Mouse (Mus musculus): Measurements from ENCODE around the gene Rexo5. TPM values are rescaled to one million over a fixed set of nuclear protein-coding genes. Genes with fewer than 3 reads are reported as not detected.

The Rexo5 gene
- polyA plus RNA-seq, 1 experiment: 0.89 TPM

DNA sequence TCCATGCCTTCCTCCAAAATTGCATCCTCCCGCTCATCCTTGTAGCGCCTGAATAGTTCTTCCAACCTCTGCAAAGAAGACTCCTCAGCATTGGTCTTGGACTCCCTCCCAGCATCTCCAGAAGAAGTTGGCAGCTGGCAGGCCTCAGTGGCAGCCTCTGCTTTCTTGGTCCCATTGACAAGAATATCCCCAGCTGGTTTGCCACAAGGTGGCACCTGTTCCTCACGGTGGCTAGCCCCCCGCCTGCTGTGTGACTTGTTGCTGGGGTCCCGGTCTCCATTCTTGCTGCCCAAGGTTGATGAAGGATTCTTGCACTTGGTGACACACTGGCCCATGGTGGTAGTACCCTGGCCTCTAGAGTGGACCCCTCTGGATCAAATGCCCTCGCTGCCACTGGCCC is 65.7 kb downstream of the Rexo5 start:
- H3K27me3 ChIP-seq (replicated peaks): no peaks in the 10 kb centered on the region
- peaks cover 38% of the 10 kb centered on the region for H3K4me1 ChIP-seq
- H3K4me3 ChIP-seq (replicated peaks): no peak overlapping the region
- peaks cover 58% of the 10 kb centered on the region for H3K36me3 ChIP-seq (replicated peaks; ENCODE audit: low read length)
- no peaks in the 10 kb centered on the region for H3K9me3 ChIP-seq
- no peak for TF ChIP-seq GATA1 (IDR thresholded peaks at IDR 0.05; ENCODE audit: borderline replicate concordance, low read length)
- no peak for TF ChIP-seq FLI1 (IDR thresholded peaks at IDR 0.05; ENCODE audit: low read length)

DNA sequence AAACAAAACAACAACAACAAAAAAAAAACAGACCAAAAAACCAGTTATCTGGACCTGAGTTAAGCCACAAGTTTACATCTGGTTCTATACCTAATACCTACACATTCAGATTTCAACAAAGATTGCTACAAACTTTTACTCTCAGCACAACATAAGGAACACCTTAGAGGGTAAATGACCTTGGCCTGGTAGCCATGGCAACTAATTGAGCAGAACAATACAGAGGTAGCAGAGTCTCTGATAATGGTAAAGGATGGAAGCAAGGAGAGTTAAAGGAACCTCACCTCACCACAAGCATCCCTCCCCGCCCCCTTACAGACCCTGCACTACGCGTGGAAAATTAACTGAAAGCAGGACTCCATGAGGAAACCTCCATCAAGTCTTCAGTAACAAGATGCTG is 66.3 kb downstream of the Rexo5 start:
- peaks cover 38% of the 10 kb centered on the region for H3K4me1 ChIP-seq
- peaks cover 53% of the 10 kb centered on the region for H3K36me3 ChIP-seq (replicated peaks; ENCODE audit: low read length)

DNA sequence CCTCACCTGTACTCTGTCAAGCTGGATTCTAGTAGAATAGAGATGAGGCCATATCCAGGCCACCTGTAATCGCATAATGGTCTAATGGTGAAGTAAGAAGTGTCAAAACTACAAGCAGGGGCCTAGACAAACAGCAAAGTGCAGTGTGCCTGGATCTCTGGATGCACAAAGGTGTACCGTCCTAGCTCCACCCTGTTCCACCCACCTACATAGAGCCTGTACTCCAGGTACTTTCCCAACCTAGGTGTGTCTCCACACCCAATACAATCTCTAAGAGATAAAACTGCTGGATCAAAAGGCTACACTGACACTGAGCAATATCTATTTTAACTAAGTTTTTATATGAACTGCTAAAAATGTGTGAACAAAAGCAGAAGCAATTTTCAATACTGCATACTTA is 66.7 kb downstream of the Rexo5 start:
- no peaks in the 10 kb centered on the region for H3K27me3 ChIP-seq (replicated peaks)
- H3K9me3 ChIP-seq: no peaks in the 10 kb centered on the region
- TF ChIP-seq GATA1 (IDR thresholded peaks at IDR 0.05; ENCODE audit: borderline replicate concordance, low read length) (no peak), FLI1 (IDR thresholded peaks at IDR 0.05; ENCODE audit: low read length) (no peak)
- H3K36me3 ChIP-seq (replicated peaks; ENCODE audit: low read length): peaks cover 51% of the 10 kb centered on the region
- H3K4me3 ChIP-seq (replicated peaks): no peak overlapping the region
- peaks cover 38% of the 10 kb centered on the region for H3K4me1 ChIP-seq

More for the DNA sequence above, 66.3 kb downstream of the Rexo5 start:
- no peak for TF ChIP-seq GATA1 (IDR thresholded peaks at IDR 0.05; ENCODE audit: borderline replicate concordance, low read length)
- no peak for TF ChIP-seq FLI1 (IDR thresholded peaks at IDR 0.05; ENCODE audit: low read length)
- Histone ChIP-seq H3K27me3 (replicated peaks) (no peaks in the 10 kb centered on the region), H3K9me3 (no peaks in the 10 kb centered on the region), H3K4me3 (replicated peaks) (no peak overlapping the region)

DNA sequence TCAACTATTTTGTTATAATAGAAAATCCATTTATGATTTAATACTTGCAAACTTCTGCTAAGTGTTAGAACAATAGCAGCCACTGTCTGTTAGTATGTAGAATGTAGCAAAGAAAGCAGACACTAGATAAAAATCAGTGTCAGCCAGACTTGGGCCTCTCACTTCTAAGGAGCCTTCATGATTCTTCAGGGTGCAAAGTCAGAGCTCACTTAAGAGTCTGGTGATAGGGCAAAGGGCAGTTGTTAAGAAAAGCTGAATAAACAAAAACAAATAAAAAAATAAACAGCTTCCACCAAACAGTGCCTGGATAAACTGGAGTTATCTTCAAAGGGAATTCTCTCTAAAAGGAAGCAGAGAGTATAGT is 67.1 kb downstream of the Rexo5 start:
- Histone ChIP-seq H3K9me3 (no peaks in the 10 kb centered on the region), H3K4me3 (replicated peaks) (no peak overlapping the region), H3K27me3 (replicated peaks) (no peaks in the 10 kb centered on the region), H3K4me1 (peaks cover 38% of the 10 kb centered on the region), H3K36me3 (replicated peaks; ENCODE audit: low read length) (peaks cover 48% of the 10 kb centered on the region)
- TF ChIP-seq FLI1 (IDR thresholded peaks at IDR 0.05; ENCODE audit: low read length) (no peak), GATA1 (IDR thresholded peaks at IDR 0.05; ENCODE audit: borderline replicate concordance, low read length) (no peak)

DNA sequence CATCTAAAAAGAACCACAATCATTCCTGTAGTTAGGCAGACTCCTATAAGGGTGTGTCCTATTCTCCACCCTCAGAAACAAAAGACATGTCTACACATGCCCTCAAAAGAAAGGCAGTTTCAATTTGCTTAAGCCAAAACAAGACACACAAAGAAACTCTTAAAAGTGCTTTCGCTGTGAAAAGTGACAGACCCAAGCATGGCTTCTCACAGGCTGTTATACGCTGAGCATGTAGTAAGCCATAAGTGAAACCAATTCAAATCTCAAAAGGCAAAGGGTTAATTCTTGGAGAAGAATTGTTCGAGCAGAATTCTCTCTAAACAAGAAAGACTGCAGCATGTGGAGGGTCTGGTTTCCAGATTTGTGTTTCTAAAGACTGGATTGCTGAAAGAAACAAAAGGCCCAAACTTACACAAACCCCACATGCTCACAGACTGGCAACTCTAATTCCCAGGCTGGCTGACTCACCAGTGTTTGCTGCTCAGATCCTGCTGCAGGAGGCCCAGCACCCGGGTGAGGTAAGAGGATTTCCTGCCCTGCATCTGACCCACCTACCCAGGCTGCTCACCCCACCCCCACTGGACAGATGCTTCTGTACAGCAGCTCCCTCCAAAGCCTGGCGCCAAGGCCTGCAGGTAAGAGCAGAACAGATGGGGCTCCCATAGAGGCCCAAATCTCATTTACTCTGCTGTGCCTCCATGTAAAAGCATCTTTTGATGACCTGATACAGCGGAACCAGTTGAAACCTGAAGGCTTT is 67.7 kb downstream of the Rexo5 start:
- H3K4me3 ChIP-seq (replicated peaks): peak overlapping the region; percentile 56
- TF ChIP-seq GATA1 (IDR thresholded peaks at IDR 0.05; ENCODE audit: borderline replicate concordance, low read length) (no peak), FLI1 (IDR thresholded peaks at IDR 0.05; ENCODE audit: low read length) (no peak)
- H3K36me3 ChIP-seq (replicated peaks; ENCODE audit: low read length): peaks cover 44% of the 10 kb centered on the region
- no peaks in the 10 kb centered on the region for H3K9me3 ChIP-seq
- no peaks in the 10 kb centered on the region for H3K27me3 ChIP-seq (replicated peaks)
- H3K4me1 ChIP-seq: peaks cover 38% of the 10 kb centered on the region

DNA sequence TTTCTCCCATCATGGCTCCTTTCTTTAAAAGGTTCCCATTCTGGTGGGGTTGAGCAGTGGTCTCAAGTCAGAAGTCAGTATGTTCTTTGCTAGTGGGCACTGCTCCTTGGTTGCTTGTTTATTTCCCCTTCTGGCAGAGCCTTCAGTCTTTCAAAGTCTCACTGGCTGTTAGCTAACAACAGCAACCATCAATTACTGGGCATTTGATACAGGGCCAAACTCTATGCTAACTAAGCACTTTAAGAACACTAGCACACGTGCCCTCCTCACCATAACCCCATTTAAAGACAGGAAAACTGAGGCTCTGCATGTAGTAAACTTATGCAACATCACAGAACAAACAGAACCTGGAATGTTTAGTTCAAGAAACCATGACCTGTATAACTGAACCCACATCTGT is 68.4 kb downstream of the Rexo5 start:
- Histone ChIP-seq H3K4me3 (replicated peaks) (no peak overlapping the region), H3K27me3 (replicated peaks) (no peaks in the 10 kb centered on the region), H3K36me3 (replicated peaks; ENCODE audit: low read length) (peaks cover 38% of the 10 kb centered on the region), H3K4me1 (peaks cover 38% of the 10 kb centered on the region), H3K9me3 (no peaks in the 10 kb centered on the region)
- TF ChIP-seq GATA1 (IDR thresholded peaks at IDR 0.05; ENCODE audit: borderline replicate concordance, low read length): no peak
- no peak for TF ChIP-seq FLI1 (IDR thresholded peaks at IDR 0.05; ENCODE audit: low read length)

DNA sequence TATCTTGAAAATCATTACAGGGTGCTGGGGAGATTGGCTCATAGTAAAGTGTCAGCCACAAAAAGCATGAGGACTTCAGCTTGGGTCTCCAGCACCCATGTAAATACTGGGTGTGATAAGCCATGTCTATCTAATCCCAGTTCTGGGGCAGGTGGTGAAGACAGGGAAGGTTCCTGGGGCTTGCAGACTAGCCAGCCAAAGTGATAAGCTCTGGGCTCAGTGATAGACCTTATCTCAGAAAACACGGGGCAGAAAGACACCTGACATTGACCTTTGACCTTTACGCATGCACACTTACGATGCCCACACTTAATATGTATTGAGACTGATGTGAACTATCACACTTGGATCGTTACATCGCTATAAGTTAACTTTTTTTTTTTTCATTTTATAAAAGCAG is 70.7 kb downstream of the Rexo5 start:
- Histone ChIP-seq H3K4me3 (replicated peaks) (no peak overlapping the region), H3K9me3 (no peaks in the 10 kb centered on the region), H3K27me3 (replicated peaks) (no peaks in the 10 kb centered on the region), H3K4me1 (peaks cover 36% of the 10 kb centered on the region), H3K36me3 (replicated peaks; ENCODE audit: low read length) (peaks cover 22% of the 10 kb centered on the region)
- TF ChIP-seq FLI1 (IDR thresholded peaks at IDR 0.05; ENCODE audit: low read length): no peak
- no peak for TF ChIP-seq GATA1 (IDR thresholded peaks at IDR 0.05; ENCODE audit: borderline replicate concordance, low read length)

DNA sequence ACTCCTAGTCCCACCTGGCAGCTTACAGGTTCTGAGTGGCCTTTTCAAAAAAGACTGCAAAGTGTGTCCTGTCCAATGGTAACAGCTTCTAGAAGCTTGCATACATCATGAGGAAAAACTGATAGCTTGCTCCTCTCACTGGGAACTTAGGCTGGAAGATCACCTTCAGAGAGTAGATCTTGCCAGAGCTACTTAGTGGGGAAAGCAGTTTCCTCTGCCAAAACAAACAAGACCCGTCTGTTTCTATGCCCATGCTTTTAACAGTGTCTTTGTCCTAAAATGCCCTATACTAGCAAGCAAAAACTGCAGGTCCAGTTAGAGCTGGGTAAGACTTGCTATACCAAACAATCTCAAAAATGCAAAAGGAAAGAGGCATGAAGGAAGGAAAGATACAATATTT is 72.3 kb downstream of the Rexo5 start:
- TF ChIP-seq GATA1 (IDR thresholded peaks at IDR 0.05; ENCODE audit: borderline replicate concordance, low read length) (no peak), FLI1 (IDR thresholded peaks at IDR 0.05; ENCODE audit: low read length) (no peak)
- Histone ChIP-seq H3K9me3 (no peaks in the 10 kb centered on the region), H3K4me1 (peaks cover 23% of the 10 kb centered on the region), H3K27me3 (replicated peaks) (no peaks in the 10 kb centered on the region), H3K36me3 (replicated peaks; ENCODE audit: low read length) (peaks cover 16% of the 10 kb centered on the region), H3K4me3 (replicated peaks) (no peak overlapping the region)

DNA sequence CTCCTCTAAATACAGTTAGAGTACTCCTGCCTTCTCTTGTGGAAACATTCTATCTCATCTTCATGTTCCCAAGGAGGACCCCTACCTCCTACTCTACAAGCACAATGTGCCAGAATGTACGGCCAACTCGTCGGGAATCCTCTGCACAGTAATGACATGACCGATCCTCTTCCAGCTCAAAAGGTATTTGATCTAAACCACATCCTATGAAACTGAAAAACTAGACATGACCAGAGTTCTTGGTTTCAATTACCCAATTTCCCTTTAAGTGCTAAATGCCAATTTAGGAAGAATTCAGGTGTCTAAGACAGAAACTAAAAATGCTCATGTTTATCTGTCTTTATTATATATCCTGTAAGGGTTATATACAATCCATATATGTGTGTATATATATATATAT is 78.4 kb downstream of the Rexo5 start:
- peaks cover 6% of the 10 kb centered on the region; the same call in 1 of the 2 replicates for H3K4me1 ChIP-seq
- TF ChIP-seq GATA1 (IDR thresholded peaks at IDR 0.05; ENCODE audit: borderline replicate concordance, low read length): no peak
- TF ChIP-seq FLI1 (IDR thresholded peaks at IDR 0.05; ENCODE audit: low read length): no peak
- H3K9me3 ChIP-seq: no peaks in the 10 kb centered on the region
- no peaks in the 10 kb centered on the region for H3K27me3 ChIP-seq (replicated peaks)
- H3K4me3 ChIP-seq (replicated peaks): no peak overlapping the region
- H3K36me3 ChIP-seq (replicated peaks; ENCODE audit: low read length): peaks cover 9% of the 10 kb centered on the region

DNA sequence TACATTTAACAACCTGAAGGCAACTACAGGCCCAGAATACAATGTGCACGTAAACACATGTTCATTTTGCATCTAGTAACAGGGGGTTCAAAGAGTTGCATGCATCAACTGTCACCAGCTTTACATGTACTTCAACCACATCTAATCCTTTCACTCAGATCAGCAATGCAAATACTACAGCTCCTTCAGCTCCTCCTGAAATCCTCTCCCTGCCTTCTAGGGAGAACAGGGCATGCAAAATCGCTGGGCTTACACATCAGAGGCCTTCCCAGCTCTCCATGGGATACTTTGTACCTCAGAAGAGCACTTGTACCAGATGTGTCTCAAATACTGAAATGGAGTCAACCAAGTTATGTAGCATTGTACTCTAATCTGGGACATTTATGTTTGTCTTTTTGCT is 79.2 kb downstream of the Rexo5 start:
- H3K9me3 ChIP-seq: no peaks in the 10 kb centered on the region
- no peak overlapping the region for H3K4me3 ChIP-seq (replicated peaks)
- H3K4me1 ChIP-seq: peaks cover 6% of the 10 kb centered on the region; the same call in 1 of the 2 replicates
- TF ChIP-seq FLI1 (IDR thresholded peaks at IDR 0.05; ENCODE audit: low read length) (no peak), GATA1 (IDR thresholded peaks at IDR 0.05; ENCODE audit: borderline replicate concordance, low read length) (no peak)
- no peaks in the 10 kb centered on the region for H3K27me3 ChIP-seq (replicated peaks)
- peaks cover 7% of the 10 kb centered on the region for H3K36me3 ChIP-seq (replicated peaks; ENCODE audit: low read length)

All from megakaryocyte, embryonic 14.5 days (primary cell).